Mouse (Mus musculus): ENCODE data around the gene Rps6ka1.

DNA sequence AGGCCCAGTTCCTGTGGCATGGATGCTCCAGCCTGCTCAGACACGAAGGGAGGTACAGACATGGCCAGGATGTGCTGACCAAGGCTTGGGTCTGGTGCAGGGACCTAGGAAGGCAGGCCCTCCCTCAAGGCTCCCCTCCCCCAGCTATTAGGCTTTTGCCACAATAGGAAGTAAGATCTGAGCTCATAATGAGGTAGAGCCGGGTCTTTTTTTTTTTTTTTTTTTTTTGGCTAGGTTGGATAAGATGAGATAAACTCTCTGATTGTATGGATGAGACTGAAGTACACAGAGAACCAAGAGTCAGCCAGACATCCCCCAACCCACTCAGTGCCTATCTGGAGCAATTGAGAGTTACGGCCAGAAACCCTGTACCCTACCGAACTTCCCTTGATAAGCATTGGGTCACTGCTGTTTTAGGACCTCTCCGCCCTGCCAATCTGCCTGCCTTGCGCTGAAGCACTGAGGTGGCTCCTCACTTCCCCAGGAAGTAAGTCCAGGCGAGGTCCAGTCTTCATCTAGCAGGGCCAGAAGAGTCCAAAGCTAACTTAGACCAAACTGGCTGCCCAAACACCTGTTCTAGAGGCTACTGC is 15.3 kb downstream of the Rps6ka1 start:
- no peak for TF ChIP-seq CTCF (IDR thresholded peaks at IDR 0.05; ENCODE audit: low read depth)
- no peak for TF ChIP-seq EP300 (IDR thresholded peaks at IDR 0.05; ENCODE audit: low read depth)
